Mouse (Mus musculus) heart, postnatal 4 days (tissue): Measurements from ENCODE around the gene Cenpj. TPM values are rescaled to one million over a fixed set of nuclear protein-coding genes. Genes with fewer than 3 reads are reported as not detected.
A peak's percentile ranks its signal among the peaks of the same experiment; 100 is the strongest.

Experiments used
- DNase-seq: peaks from one replicate; pipeline ENCODE4 v3.0.0; 2021
- total RNA-seq, 2 experiments: library from RNA; stranded (reverse); gene quantifications; 2 replicates each; pipeline ENCODE4 v1.2.3; 2021

Cenpj gene
- total RNA-seq, 2 experiments from 2014 or later = 5.7 to 6.8 TPM

DNA sequence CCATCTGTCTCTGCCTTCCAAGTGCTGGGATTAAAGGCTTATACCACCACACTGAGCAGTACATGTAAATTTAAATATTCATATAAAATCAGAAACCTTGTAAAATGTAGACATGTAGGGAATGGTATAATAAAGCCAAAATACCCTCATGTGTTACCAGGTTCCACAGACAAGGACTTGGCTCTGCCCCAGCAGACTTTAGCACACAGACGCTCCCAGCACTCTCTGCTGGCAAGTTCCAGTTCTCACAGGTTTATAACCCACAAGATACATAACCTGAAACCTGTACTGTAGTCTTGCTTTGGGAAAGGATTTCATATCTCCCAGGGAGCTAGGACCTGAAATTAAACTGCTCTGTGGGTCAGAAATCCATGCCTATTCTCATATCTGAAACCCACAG lies 30.3 kb downstream of the Cenpj start:
- DNase-seq = no peak

DNA sequence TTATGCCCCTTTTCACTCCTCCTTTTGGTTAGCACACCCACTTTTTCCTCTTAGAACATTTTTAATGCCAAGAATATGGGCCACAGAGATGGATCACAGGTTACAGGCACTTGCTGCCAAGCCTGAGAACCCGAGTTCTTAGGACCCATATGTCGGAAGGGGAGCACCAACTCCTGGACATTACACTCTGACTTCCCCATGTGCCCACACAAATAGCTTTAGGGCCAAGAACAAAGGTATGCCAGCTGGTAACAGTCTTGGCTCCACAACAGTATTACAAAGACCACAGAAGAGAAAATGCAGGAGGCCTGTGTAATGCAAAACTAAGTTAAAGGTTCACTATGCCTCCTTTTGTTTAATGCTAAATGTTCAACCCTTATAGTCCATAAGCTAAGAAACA lies 44.4 kb downstream of the Cenpj start:
- DNase-seq = no peak

DNA sequence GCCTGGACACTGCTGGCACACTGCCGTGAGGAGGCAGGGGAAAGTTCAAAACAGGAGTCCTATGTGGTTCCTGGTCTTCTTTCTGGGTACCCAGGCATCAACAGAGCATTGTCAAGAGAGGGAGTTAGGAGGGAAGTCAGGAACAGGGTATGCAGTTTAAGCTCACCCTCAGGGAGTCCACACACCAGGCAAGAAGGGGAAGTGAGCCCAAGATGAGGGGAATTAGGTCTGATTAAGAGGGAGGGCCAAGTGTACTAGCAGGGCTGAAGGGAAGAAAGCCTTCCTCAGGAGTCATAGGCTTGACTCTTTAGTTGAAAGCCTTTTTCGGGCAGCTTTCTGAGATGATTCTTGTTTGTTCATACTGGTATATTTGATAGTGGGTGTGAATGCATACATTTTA lies 60.5 kb downstream of the Cenpj start:
- no peak for DNase-seq

DNA sequence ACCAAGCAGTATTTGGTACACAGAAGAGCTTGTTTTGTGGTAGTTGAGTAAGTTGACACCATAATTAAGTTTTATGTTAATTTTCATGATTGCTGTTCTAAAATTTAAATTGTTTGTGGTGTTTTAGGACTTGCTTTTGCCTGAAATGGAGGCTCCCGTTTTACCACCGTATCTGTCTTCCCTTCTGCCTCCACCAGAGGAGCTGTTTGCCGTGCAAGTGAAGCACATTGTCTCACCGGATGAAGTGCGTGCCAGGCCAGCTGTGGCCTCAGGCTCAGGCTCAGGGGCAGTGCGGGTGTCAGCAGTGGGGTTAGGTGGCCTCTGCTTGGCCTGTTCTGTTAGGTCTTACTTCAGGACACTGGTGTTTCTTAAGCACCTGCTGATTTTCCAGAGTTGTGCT lies 63.1 kb downstream of the Cenpj start:
- peak; percentile 15 for DNase-seq

DNA sequence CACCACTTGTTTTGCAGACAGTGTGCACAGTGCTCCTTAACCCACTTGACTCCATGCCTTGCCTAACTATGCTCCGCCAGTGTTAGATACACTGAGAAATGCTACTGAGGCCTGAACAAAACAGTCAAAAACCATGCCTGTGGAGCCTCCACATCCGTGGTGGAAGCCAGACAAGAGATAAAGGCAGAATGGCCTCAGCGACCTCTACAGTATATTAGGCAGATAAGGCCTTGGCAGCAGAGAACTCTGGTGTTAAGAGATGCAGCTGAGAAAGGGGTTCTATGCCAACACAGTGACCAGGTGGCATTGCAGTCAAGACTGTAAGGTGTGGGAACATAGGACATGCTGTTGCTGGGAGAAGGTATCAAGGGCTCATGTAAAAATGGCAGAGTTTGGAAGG lies 68.5 kb downstream of the Cenpj start:
- no peak for DNase-seq

DNA sequence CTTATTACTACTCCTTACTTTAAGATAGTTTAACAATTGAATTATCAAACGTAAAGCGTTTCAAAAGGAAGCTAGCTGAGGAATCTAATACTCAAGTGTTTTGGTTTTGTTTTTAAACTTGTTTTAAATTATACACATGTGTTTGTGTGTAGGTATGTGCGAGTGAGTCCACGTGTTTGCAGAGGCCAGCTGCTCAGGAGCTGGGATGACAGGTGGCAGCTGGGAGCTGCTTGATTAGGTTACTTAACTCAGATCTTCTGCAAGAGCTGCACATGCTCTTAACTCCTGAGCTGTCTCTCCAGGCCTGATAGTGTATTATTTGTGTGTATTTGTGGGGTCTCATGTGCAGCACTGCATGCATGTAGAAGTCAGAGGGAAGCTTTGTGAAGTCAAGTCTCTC lies 72.8 kb downstream of the Cenpj start:
- no peak for DNase-seq

DNA sequence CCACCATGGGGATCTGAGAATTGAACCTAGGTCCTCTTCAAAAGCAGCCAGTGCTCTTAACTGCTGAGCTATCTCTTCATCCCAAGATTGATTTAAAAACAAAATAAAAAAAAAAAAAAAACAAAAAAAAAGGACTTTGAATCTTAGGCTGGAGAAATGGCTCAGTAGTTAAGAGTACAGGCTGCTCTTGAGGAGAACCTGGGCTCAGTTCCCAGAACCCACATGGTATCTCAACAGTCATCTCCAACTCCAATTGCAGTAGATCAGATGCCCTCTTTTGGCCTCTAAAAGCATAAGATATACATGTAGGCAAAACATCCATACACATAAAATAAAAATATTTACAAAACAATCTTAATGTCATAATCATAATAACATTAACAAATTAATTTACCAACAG lies 85.4 kb downstream of the Cenpj start:
- no peak for DNase-seq

Other genes starting within 250 kb of the Cenpj start
- not detected for gene Atp12a, start 210.4 kb downstream of the Cenpj start, total RNA-seq
- 1 to 10 TPM; 1.6 TPM for gene Rnf17, start 172.8 kb downstream of the Cenpj start, total RNA-seq
- 10 to 100 TPM; 29.4 to 29.8 TPM for gene Parp4, start 194 bp upstream of the Cenpj start, total RNA-seq
- gene Mphosph8, start 92.8 kb upstream of the Cenpj start, total RNA-seq = 10 to 100 TPM; 24.2 to 31.3 TPM
- gene Pspc1, start 202.9 kb upstream of the Cenpj start, total RNA-seq = 10 to 100 TPM; 34.3 to 41.7 TPM
- 10 to 100 TPM; 22.5 to 24.7 TPM for gene Zmym5, start 236.3 kb upstream of the Cenpj start, total RNA-seq